Mouse (Mus musculus): Measurements from ENCODE around the gene Gm20604. TPM values are rescaled to one million over a fixed set of nuclear protein-coding genes. Genes with fewer than 3 reads are reported as not detected.

Gene Gm20604
- polyA plus RNA-seq, 1 experiment from 2014 or later: 20.8 TPM

Other genes starting within 250 kb of the Gm20604 start
- gene Chga, start 203.7 kb downstream of the Gm20604 start, polyA plus RNA-seq (2015; fragmentation: Nextera tagmentation; extraction: Ambion mirVana): 24.8 and 29.1 TPM in 2 replicates
- gene Itpk1, start 53.7 kb downstream of the Gm20604 start, polyA plus RNA-seq (2015; fragmentation: Nextera tagmentation; extraction: Ambion mirVana): 20.1 and 21.9 TPM in 2 replicates
- 20.7 and 25.0 TPM in 2 replicates for gene Moap1, start 15.0 kb downstream of the Gm20604 start, polyA plus RNA-seq (2015; fragmentation: Nextera tagmentation; extraction: Ambion mirVana)
- gene Tmem251, start 14.9 kb downstream of the Gm20604 start, polyA plus RNA-seq (2015; fragmentation: Nextera tagmentation; extraction: Ambion mirVana): 12.2 and 12.9 TPM in 2 replicates
- gene Gm28051, start 907 bp downstream of the Gm20604 start, polyA plus RNA-seq (2015; fragmentation: Nextera tagmentation; extraction: Ambion mirVana): not detected in 2 replicates
- gene Gon7, start 869 bp downstream of the Gm20604 start, polyA plus RNA-seq (2015; fragmentation: Nextera tagmentation; extraction: Ambion mirVana): 28.7 and 29.2 TPM in 2 replicates
- 34.2 and 37.2 TPM in 2 replicates for gene Ubr7, start 705 bp downstream of the Gm20604 start, polyA plus RNA-seq (2015; fragmentation: Nextera tagmentation; extraction: Ambion mirVana)
- 18.7 TPM in 2 replicates for gene Btbd7, start 119.8 kb upstream of the Gm20604 start, polyA plus RNA-seq (2015; fragmentation: Nextera tagmentation; extraction: Ambion mirVana)
- gene Cox8c, start 140.6 kb upstream of the Gm20604 start, polyA plus RNA-seq (2015; fragmentation: Nextera tagmentation; extraction: Ambion mirVana): not detected in 2 replicates
- gene Unc79, start 190.2 kb upstream of the Gm20604 start, polyA plus RNA-seq (2015; fragmentation: Nextera tagmentation; extraction: Ambion mirVana): 0.43 and 0.48 TPM in 2 replicates